Mouse (Mus musculus): ENCODE data around the gene Nudt6. TPM values are rescaled to one million over a fixed set of nuclear protein-coding genes. Genes with fewer than 3 reads are reported as not detected.

Gene Nudt6
- polyA plus RNA-seq (2015; fragmentation: Nextera tagmentation; extraction: Ambion mirVana) = 7.0 and 8.9 TPM in 2 replicates

GRCm38 (mm10) chr3:37420072-37420471, at the start of gene Nudt6:
Gene Nudt6 (minus strand): TSS chr3:37420211.

GRCm38 (mm10) chr3:37419458-37419991, 486 bp downstream of the Nudt6 start, which contains the start of gene Spata5:
Gene Spata5 (plus strand): TSS chr3:37419896.

Other genes starting within 250 kb of the Nudt6 start
- not detected in 2 replicates for gene Il21, start 187.6 kb downstream of the Nudt6 start, polyA plus RNA-seq (2015; fragmentation: Nextera tagmentation; extraction: Ambion mirVana)
- gene Bbs12, start 107.7 kb downstream of the Nudt6 start, polyA plus RNA-seq (2015; fragmentation: Nextera tagmentation; extraction: Ambion mirVana) = 2.9 TPM in 2 replicates
- 1.9 TPM in 2 replicates for gene Cetn4, start 107.5 kb downstream of the Nudt6 start, polyA plus RNA-seq (2015; fragmentation: Nextera tagmentation; extraction: Ambion mirVana)
- gene Fgf2, start 71.9 kb downstream of the Nudt6 start, polyA plus RNA-seq (2015; fragmentation: Nextera tagmentation; extraction: Ambion mirVana) = 1.5 and 2.2 TPM in 2 replicates
- 17.7 and 24.2 TPM in 2 replicates for gene Spata5, start 315 bp downstream of the Nudt6 start, polyA plus RNA-seq (2015; fragmentation: Nextera tagmentation; extraction: Ambion mirVana)
- gene Spry1, start 219.7 kb upstream of the Nudt6 start, polyA plus RNA-seq (2015; fragmentation: Nextera tagmentation; extraction: Ambion mirVana) = 12.7 and 16.8 TPM in 2 replicates